Mouse (Mus musculus): ENCODE measurements around the gene Cnih3. TPM values are rescaled to one million over a fixed set of nuclear protein-coding genes. Genes with fewer than 3 reads are reported as not detected.

Cnih3 gene
- polyA plus RNA-seq, 1 experiment from 2014 or later, result 2.1 TPM

GRCm38 (mm10) chr1:181319466-181319865, 33.0 kb upstream of the Cnih3 start:
- Histone ChIP-seq H3K4me3 (ENCODE audit: low read depth, low read length) (no peak overlapping the region), H3K4me2 (ENCODE audit: low read depth) (no peak overlapping the region), H3K4me1 (ENCODE audit: control insufficient read depth, insufficient read depth, low read length) (no peaks in the 10 kb centered on the region), H3K9ac (ENCODE audit: low read length) (no peak overlapping the region), H3K27ac (ENCODE audit: low read depth, low read length) (no peak overlapping the region), H3K27me3 (ENCODE audit: control insufficient read depth, insufficient read depth, low read length) (no peaks in the 10 kb centered on the region), H3K36me3 (ENCODE audit: control insufficient read depth, insufficient read depth, low read length) (no peaks in the 10 kb centered on the region), H3K9me3 (ENCODE audit: control insufficient read depth, low read length) (no peaks in the 10 kb centered on the region)
- WGBS, result 87% methylated on average over 6 of the region's 6 CpGs
- no peak for ATAC-seq (ENCODE audit: insufficient read depth, low FRiP score, low TSS enrichment)
- no peak for DNase-seq (ENCODE audit: low spot score)

- Histone ChIP-seq H3K4me3 (ENCODE audit: low read depth, low read length) (no peak overlapping the region), H3K9me3 (ENCODE audit: control insufficient read depth, low read length) (no peaks in the 10 kb centered on the region), H3K9ac (ENCODE audit: low read length) (no peak overlapping the region), H3K27me3 (ENCODE audit: control insufficient read depth, insufficient read depth, low read length) (no peaks in the 10 kb centered on the region), H3K4me1 (ENCODE audit: control insufficient read depth, insufficient read depth, low read length) (no peaks in the 10 kb centered on the region), H3K4me2 (ENCODE audit: low read depth) (no peak overlapping the region), H3K36me3 (ENCODE audit: control insufficient read depth, insufficient read depth, low read length) (no peaks in the 10 kb centered on the region), H3K27ac (ENCODE audit: low read depth, low read length) (no peak overlapping the region)
- 91% methylated on average over 5 of the region's 5 CpGs for WGBS
- ATAC-seq (ENCODE audit: insufficient read depth, low FRiP score, low TSS enrichment) (no peak), DNase-seq (ENCODE audit: low spot score) (no peak)
Observed at GRCm38 (mm10) chr1:181321149-181321548, 31.3 kb upstream of the Cnih3 start.

- no peak for ATAC-seq (ENCODE audit: insufficient read depth, low FRiP score, low TSS enrichment)
- Histone ChIP-seq H3K9me3 (ENCODE audit: control insufficient read depth, low read length) (no peaks in the 10 kb centered on the region), H3K4me1 (ENCODE audit: control insufficient read depth, insufficient read depth, low read length) (no peaks in the 10 kb centered on the region), H3K9ac (ENCODE audit: low read length) (no peak overlapping the region), H3K4me3 (ENCODE audit: low read depth, low read length) (no peak overlapping the region), H3K36me3 (ENCODE audit: control insufficient read depth, insufficient read depth, low read length) (no peaks in the 10 kb centered on the region), H3K27ac (ENCODE audit: low read depth, low read length) (no peak overlapping the region), H3K27me3 (ENCODE audit: control insufficient read depth, insufficient read depth, low read length) (no peaks in the 10 kb centered on the region), H3K4me2 (ENCODE audit: low read depth) (no peak overlapping the region)
- 91% methylated on average over 3 of the region's 3 CpGs for WGBS
- DNase-seq (ENCODE audit: low spot score), result no peak
Observed at GRCm38 (mm10) chr1:181323134-181323533, 29.3 kb upstream of the Cnih3 start.

GRCm38 (mm10) chr1:181327137-181327536, 25.3 kb upstream of the Cnih3 start:
- H3K4me3 ChIP-seq (ENCODE audit: low read depth, low read length), result no peak overlapping the region
- no peaks in the 10 kb centered on the region for H3K4me1 ChIP-seq (ENCODE audit: control insufficient read depth, insufficient read depth, low read length)
- H3K4me2 ChIP-seq (ENCODE audit: low read depth), result no peak overlapping the region
- no peak overlapping the region for H3K27ac ChIP-seq (ENCODE audit: low read depth, low read length)
- no peaks in the 10 kb centered on the region for H3K36me3 ChIP-seq (ENCODE audit: control insufficient read depth, insufficient read depth, low read length)
- H3K9me3 ChIP-seq (ENCODE audit: control insufficient read depth, low read length), result no peaks in the 10 kb centered on the region
- H3K9ac ChIP-seq (ENCODE audit: low read length), result no peak overlapping the region
- WGBS, result 93% methylated on average over 5 of the region's 5 CpGs
- no peak for ATAC-seq (ENCODE audit: insufficient read depth, low FRiP score, low TSS enrichment)
- no peaks in the 10 kb centered on the region for H3K27me3 ChIP-seq (ENCODE audit: control insufficient read depth, insufficient read depth, low read length)
- no peak for DNase-seq (ENCODE audit: low spot score)

- Histone ChIP-seq H3K4me3 (ENCODE audit: low read depth, low read length) (no peak overlapping the region), H3K27ac (ENCODE audit: low read depth, low read length) (no peak overlapping the region), H3K36me3 (ENCODE audit: control insufficient read depth, insufficient read depth, low read length) (no peaks in the 10 kb centered on the region), H3K9ac (ENCODE audit: low read length) (no peak overlapping the region), H3K9me3 (ENCODE audit: control insufficient read depth, low read length) (no peaks in the 10 kb centered on the region), H3K4me1 (ENCODE audit: control insufficient read depth, insufficient read depth, low read length) (no peaks in the 10 kb centered on the region), H3K27me3 (ENCODE audit: control insufficient read depth, insufficient read depth, low read length) (no peaks in the 10 kb centered on the region), H3K4me2 (ENCODE audit: low read depth) (no peak overlapping the region)
- DNase-seq (ENCODE audit: low spot score), result no peak
- no peak for ATAC-seq (ENCODE audit: insufficient read depth, low FRiP score, low TSS enrichment)
- 89% methylated on average over 10 of the region's 10 CpGs for WGBS
Observed at GRCm38 (mm10) chr1:181327636-181328420, 24.6 kb upstream of the Cnih3 start.

- H3K4me2 ChIP-seq (ENCODE audit: low read depth), result no peak overlapping the region
- WGBS, result 91% methylated on average over 3 of the region's 3 CpGs
Observed at GRCm38 (mm10) chr1:181329110-181329509, 23.3 kb upstream of the Cnih3 start.

GRCm38 (mm10) chr1:181332597-181332996, 19.8 kb upstream of the Cnih3 start:
- no peaks in the 10 kb centered on the region for H3K9me3 ChIP-seq (ENCODE audit: control insufficient read depth, low read length)
- no peak overlapping the region for H3K9ac ChIP-seq (ENCODE audit: low read length)
- H3K27ac ChIP-seq (ENCODE audit: low read depth, low read length), result no peak overlapping the region
- no peaks in the 10 kb centered on the region for H3K27me3 ChIP-seq (ENCODE audit: control insufficient read depth, insufficient read depth, low read length)
- H3K36me3 ChIP-seq (ENCODE audit: control insufficient read depth, insufficient read depth, low read length), result no peaks in the 10 kb centered on the region
- H3K4me2 ChIP-seq (ENCODE audit: low read depth), result no peak overlapping the region
- 62% methylated on average over 2 of the region's 2 CpGs for WGBS
- DNase-seq (ENCODE audit: low spot score) (no peak), ATAC-seq (ENCODE audit: insufficient read depth, low FRiP score, low TSS enrichment) (no peak)
- no peak overlapping the region for H3K4me3 ChIP-seq (ENCODE audit: low read depth, low read length)
- H3K4me1 ChIP-seq (ENCODE audit: control insufficient read depth, insufficient read depth, low read length), result no peaks in the 10 kb centered on the region

More at GRCm38 (mm10) chr1:181329110-181329509, 23.3 kb upstream of the Cnih3 start:
- Histone ChIP-seq H3K9me3 (ENCODE audit: control insufficient read depth, low read length) (no peaks in the 10 kb centered on the region), H3K27me3 (ENCODE audit: control insufficient read depth, insufficient read depth, low read length) (no peaks in the 10 kb centered on the region), H3K4me3 (ENCODE audit: low read depth, low read length) (no peak overlapping the region), H3K27ac (ENCODE audit: low read depth, low read length) (no peak overlapping the region), H3K9ac (ENCODE audit: low read length) (no peak overlapping the region), H3K36me3 (ENCODE audit: control insufficient read depth, insufficient read depth, low read length) (no peaks in the 10 kb centered on the region), H3K4me1 (ENCODE audit: control insufficient read depth, insufficient read depth, low read length) (no peaks in the 10 kb centered on the region)
- DNase-seq (ENCODE audit: low spot score) (no peak), ATAC-seq (ENCODE audit: insufficient read depth, low FRiP score, low TSS enrichment) (no peak)

GRCm38 (mm10) chr1:181334329-181335018, 18.0 kb upstream of the Cnih3 start:
- Histone ChIP-seq H3K9me3 (ENCODE audit: control insufficient read depth, low read length) (no peaks in the 10 kb centered on the region), H3K36me3 (ENCODE audit: control insufficient read depth, insufficient read depth, low read length) (no peaks in the 10 kb centered on the region), H3K9ac (ENCODE audit: low read length) (no peak overlapping the region), H3K4me1 (ENCODE audit: control insufficient read depth, insufficient read depth, low read length) (no peaks in the 10 kb centered on the region), H3K4me2 (ENCODE audit: low read depth) (no peak overlapping the region), H3K27ac (ENCODE audit: low read depth, low read length) (no peak overlapping the region), H3K27me3 (ENCODE audit: control insufficient read depth, insufficient read depth, low read length) (no peaks in the 10 kb centered on the region), H3K4me3 (ENCODE audit: low read depth, low read length) (no peak overlapping the region)
- no peak for DNase-seq (ENCODE audit: low spot score)
- WGBS, result 86% methylated on average over 6 of the region's 6 CpGs
- no peak for ATAC-seq (ENCODE audit: insufficient read depth, low FRiP score, low TSS enrichment)

GRCm38 (mm10) chr1:181335019-181335365, 17.4 kb upstream of the Cnih3 start:
- 96% methylated on average over 5 of the region's 5 CpGs for WGBS
- no peak for ATAC-seq (ENCODE audit: insufficient read depth, low FRiP score, low TSS enrichment)
- DNase-seq (ENCODE audit: low spot score), result no peak
- Histone ChIP-seq H3K36me3 (ENCODE audit: control insufficient read depth, insufficient read depth, low read length) (no peaks in the 10 kb centered on the region), H3K9ac (ENCODE audit: low read length) (no peak overlapping the region), H3K4me2 (ENCODE audit: low read depth) (no peak overlapping the region), H3K4me3 (ENCODE audit: low read depth, low read length) (no peak overlapping the region), H3K4me1 (ENCODE audit: control insufficient read depth, insufficient read depth, low read length) (no peaks in the 10 kb centered on the region), H3K27me3 (ENCODE audit: control insufficient read depth, insufficient read depth, low read length) (no peaks in the 10 kb centered on the region), H3K27ac (ENCODE audit: low read depth, low read length) (no peak overlapping the region), H3K9me3 (ENCODE audit: control insufficient read depth, low read length) (no peaks in the 10 kb centered on the region)
